Mouse (Mus musculus) liver, postnatal 0 days (tissue): ENCODE measurements around the gene A930018P22Rik. TPM values are rescaled to one million over a fixed set of nuclear protein-coding genes. Genes with fewer than 3 reads are reported as not detected.
"Not testable (repeated sequence)": the region's sequence is repeated elsewhere in the genome, so short reads cannot be mapped to it uniquely, and the experiment has no call there.

Source experiments
- ATAC-seq: fragments of 200-750 bp; cut with Nextera tagmentation; 2 replicates; pipeline ENCODE4 v1.8.0; 2017; ENCODE audit warnings: mild to moderate bottlenecking, moderate library complexity
- DNase-seq: peaks from one replicate; pipeline ENCODE4 v3.0.0-alpha.2; 2016
- H3K27ac ChIP-seq: fragments of 300-500 bp; sonication (generic); 2 replicates; pipeline ENCODE4 v1.5.1; 2014; ENCODE audit warnings: antibody characterized with exemption, moderate library complexity, mild to moderate bottlenecking, low read depth
- H3K27me3 ChIP-seq: fragments of 300-500 bp; sonication (generic); 2 replicates; pipeline ENCODE4 v1.6.1; 2014; ENCODE audit warnings: low read length, control low read depth, mixed read lengths; ENCODE audit not compliant: insufficient read depth
- H3K36me3 ChIP-seq: fragments of 300-500 bp; sonication (generic); replicated peaks from 2 replicates; pipeline ENCODE4 v1.6.1; 2014; ENCODE audit warnings: mild to moderate bottlenecking, control low read depth, low read length, moderate library complexity, mixed read lengths; ENCODE audit not compliant: insufficient read depth
- H3K4me1 ChIP-seq: fragments of 300-500 bp; sonication (generic); 2 replicates; pipeline ENCODE4 v1.6.1; 2014; ENCODE audit warnings: antibody characterized with exemption, mild to moderate bottlenecking, control low read depth; ENCODE audit not compliant: insufficient read depth
- H3K4me2 ChIP-seq: fragments of 300-500 bp; sonication (generic); 2 replicates; pipeline ENCODE4 v1.6.1; 2014; ENCODE audit warnings: low read depth, mild to moderate bottlenecking, low read length, moderate library complexity, mixed read lengths
- H3K4me3 ChIP-seq: fragments of 300-500 bp; sonication (generic); 2 replicates; pipeline ENCODE4 v1.5.1; 2014; ENCODE audit warnings: low read depth, low read length
- H3K9ac ChIP-seq: fragments of 300-500 bp; sonication (generic); replicated peaks from 2 replicates; pipeline ENCODE4 v1.6.1; 2014; ENCODE audit warnings: mild to moderate bottlenecking, moderate library complexity
- H3K9me3 ChIP-seq: fragments of 300-500 bp; sonication (generic); 2 replicates; pipeline ENCODE4 v1.6.1; 2016; ENCODE audit warnings: mild to moderate bottlenecking, control low read depth, low read length, mixed read lengths
- CTCF ChIP-seq: sonication (generic); IDR thresholded peaks from 2 replicates; pipeline ENCODE4 v1.5.1; 2016; ENCODE audit warnings: antibody characterized with exemption, low read depth
- EP300 ChIP-seq: IDR thresholded peaks from 2 replicates; pipeline ENCODE4 v1.6.1; 2016; ENCODE audit warnings: antibody characterized with exemption, low read depth, mild to moderate bottlenecking
- WGBS: fragments of 180-500 bp; shearing (Covaris S2); extraction: QIAGEN DNeasy Blood & Tissue Kit; methylation state at CpG from one replicate; pipeline ENCODE4 v1.1.7; 2014; ENCODE audit not compliant: insufficient replicate concordance; 5-methylcytosine and 5-hydroxymethylcytosine counted together
- polyA plus RNA-seq: library from polyadenylated mRNA; unstranded; fragments of >200 nt; fragmentation: Nextera tagmentation; extraction: Ambion mirVana; gene quantifications from 2 replicates; pipeline ENCODE4 v1.2.1, GENCODE M21; 2015

Gene A930018P22Rik
- polyA plus RNA-seq, 1 experiment from 2014 or later = 0.70 TPM

DNA sequence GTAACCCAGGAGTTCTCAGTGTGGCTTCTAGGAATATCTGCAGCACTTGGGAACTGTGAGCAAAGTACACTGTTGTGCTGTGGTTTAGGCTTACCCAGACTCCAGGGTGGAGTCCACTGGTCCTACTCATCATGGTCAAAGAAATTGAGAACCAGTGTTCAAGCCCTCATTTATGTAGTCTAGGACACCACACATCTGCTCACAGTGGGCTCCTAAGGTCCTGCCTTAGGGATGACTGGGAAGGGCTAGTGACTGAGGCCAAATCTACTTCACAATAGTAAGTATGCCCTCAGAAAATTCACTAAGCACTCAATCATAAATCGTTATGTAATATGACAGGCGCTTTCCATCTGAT, 23.4 kb upstream of the A930018P22Rik start:
- H3K4me2 ChIP-seq = peak overlapping the region; percentile 70

DNA sequence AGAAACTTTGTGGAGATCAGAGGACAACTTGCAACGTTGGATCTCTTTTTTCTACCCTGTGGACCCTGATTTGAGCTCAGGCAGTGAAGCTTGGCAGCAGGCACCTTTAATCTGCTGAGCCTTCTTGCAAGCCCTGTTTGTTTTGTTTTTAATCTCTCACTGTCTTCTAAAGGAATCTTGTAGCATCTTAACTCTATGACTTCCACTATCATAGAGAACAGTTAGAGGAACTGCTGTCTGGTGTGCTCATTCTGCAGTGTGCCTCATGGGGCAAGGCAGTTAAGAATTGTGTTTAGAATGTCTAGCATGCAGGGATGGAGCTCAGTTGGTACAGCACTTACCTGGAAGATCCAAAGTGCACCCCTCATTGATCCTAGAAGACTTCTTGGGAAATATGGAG, 22.6 kb upstream of the A930018P22Rik start:
- ATAC-seq (no peak), DNase-seq (no peak)
- TF ChIP-seq EP300 (peak; percentile 26; the same call in 1 of the 2 replicates), CTCF (no peak)
- H3K4me2 ChIP-seq = peak overlapping the region; percentile 70
- peak overlapping the region; percentile 41 for H3K9ac ChIP-seq
- WGBS = 52% methylated on average over 1 of the region's 1 CpGs
- H3K9me3 ChIP-seq = no peaks in the 10 kb centered on the region
- peaks cover 33% of the 10 kb centered on the region for H3K4me1 ChIP-seq
- H3K4me3 ChIP-seq = 0 out of 2 replicates have a peak overlapping the region, but pooled peaks have one; percentile 13
- H3K36me3 ChIP-seq = 0 out of 2 replicates have a peak, but pooled peaks cover 2% of the 10 kb centered on the region
- no peaks in the 10 kb centered on the region for H3K27me3 ChIP-seq
- H3K27ac ChIP-seq = peak overlapping the region; percentile 48

More for the DNA sequence above, 23.4 kb upstream of the A930018P22Rik start:
- no peak for DNase-seq
- H3K36me3 ChIP-seq = 0 out of 2 replicates have a peak, but pooled peaks cover 2% of the 10 kb centered on the region
- TF ChIP-seq CTCF (no peak), EP300 (no peak)
- ATAC-seq = no peak
- peak overlapping the region; percentile 8 for H3K4me3 ChIP-seq
- peak overlapping the region; percentile 51 for H3K9ac ChIP-seq
- H3K27me3 ChIP-seq = no peaks in the 10 kb centered on the region
- peak overlapping the region; percentile 79 for H3K27ac ChIP-seq
- H3K4me1 ChIP-seq = peaks cover 33% of the 10 kb centered on the region
- H3K9me3 ChIP-seq = no peaks in the 10 kb centered on the region
- WGBS = 82% methylated on average over 2 of the region's 2 CpGs

DNA sequence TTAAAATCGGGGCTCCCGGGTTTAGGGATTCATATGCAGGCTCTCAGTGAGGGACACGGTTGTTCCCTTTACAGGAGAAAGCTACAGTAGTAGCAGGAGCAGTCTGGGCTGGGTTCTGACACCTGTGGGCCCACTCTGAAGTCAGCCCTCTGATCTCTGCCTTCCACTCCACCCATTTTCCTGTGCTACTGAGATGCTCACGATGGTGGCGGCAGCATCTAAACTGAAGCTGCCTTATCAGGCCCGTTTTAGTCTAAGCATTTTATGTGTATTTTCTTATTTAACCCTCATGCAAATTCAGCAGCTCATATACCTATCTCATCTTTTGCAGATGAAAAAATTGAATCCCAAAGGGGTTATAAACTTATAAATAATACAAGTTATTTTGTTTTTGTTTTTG, 17.8 kb upstream of the A930018P22Rik start:
- H3K4me1 ChIP-seq = peaks cover 25% of the 10 kb centered on the region
- H3K4me3 ChIP-seq = no peak overlapping the region
- no peak for DNase-seq
- TF ChIP-seq EP300 (no peak), CTCF (no peak)
- H3K27ac ChIP-seq = no peak overlapping the region
- no peaks in the 10 kb centered on the region for H3K9me3 ChIP-seq
- no peak overlapping the region for H3K9ac ChIP-seq
- no peaks in the 10 kb centered on the region for H3K27me3 ChIP-seq
- H3K36me3 ChIP-seq = peaks cover 7% of the 10 kb centered on the region; the same call in 1 of the 2 replicates
- H3K4me2 ChIP-seq = no peak overlapping the region
- no peak for ATAC-seq
- WGBS = 82% methylated on average over 6 of the region's 6 CpGs

DNA sequence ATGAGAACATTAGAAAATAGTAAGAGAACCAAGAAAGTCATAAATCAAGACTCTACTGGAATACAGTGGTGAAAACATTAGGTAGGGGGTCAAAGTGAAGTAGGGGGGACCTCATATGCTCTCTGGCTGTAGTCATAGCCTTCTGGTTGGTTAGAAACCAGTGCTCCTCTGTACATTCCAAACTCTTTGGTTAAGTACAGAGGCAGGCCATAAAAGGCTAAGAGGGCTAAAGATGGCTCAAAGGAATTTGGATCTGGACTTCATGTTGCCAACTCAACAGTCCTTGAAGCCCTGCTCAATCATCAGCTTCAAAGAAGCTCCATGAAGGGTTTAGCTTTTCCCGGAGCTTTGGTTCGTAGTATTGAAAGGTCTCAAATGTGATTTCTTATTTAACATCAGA, 13.5 kb upstream of the A930018P22Rik start:
- not testable (repeated sequence) for H3K36me3 ChIP-seq, H3K9me3 ChIP-seq
- H3K27ac ChIP-seq = 0 out of 2 replicates have a peak overlapping the region, but pooled peaks have one; percentile 55

DNA sequence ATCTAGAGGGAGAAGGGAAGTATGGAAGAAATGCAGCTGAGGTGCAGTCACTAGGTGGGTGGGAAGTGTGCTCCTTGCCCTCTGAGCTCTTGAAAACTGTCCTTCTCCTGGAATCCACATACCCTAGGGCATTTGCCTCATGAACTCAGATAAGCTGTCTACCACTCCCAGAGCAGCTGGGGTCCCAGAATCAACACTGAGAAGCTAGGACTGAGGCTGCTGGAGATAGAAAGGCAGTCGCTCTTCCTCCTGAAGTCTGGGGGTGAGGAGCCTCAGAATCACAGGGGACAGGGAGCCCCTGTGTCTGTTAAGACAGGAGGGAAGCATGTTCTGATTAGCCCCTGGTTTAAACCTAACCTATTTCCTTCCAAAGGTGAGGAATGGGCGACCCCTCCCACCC, 13.0 kb upstream of the A930018P22Rik start:
- H3K27me3 ChIP-seq = no peaks in the 10 kb centered on the region
- H3K36me3 ChIP-seq = peaks cover 4% of the 10 kb centered on the region; the same call in 1 of the 2 replicates
- peaks cover 14% of the 10 kb centered on the region; the same call in 1 of the 2 replicates for H3K4me1 ChIP-seq

More for the DNA sequence above, 13.5 kb upstream of the A930018P22Rik start:
- 91% methylated on average over 2 of the region's 2 CpGs for WGBS
- H3K4me1 ChIP-seq = peaks cover 14% of the 10 kb centered on the region; the same call in 1 of the 2 replicates
- not testable (repeated sequence) for H3K4me2 ChIP-seq, H3K27me3 ChIP-seq, H3K9ac ChIP-seq, ATAC-seq, DNase-seq, H3K4me3 ChIP-seq

DNA sequence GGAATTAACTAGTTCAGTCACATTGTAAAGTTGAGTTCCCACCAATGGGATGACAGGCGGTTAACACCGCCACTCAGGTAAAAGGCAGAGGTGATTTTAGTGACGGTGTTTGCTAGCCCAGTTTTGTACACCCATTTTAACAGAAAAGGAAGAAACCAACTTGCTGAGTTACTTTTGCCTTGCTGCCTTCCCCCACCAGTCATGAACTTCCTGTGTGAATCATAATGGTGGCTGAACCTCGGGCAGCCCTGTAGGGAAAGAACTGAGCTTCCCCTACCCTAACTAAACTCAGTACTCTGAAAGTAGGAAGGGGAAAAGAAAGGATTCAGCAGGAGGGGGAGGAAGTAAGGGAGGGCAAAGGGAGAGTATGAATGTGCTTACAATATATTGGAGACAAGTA, 12.5 kb upstream of the A930018P22Rik start:
- Histone ChIP-seq H3K27me3 (no peaks in the 10 kb centered on the region), H3K9me3 (no peaks in the 10 kb centered on the region), H3K9ac (no peak overlapping the region), H3K4me3 (no peak overlapping the region), H3K4me2 (no peak overlapping the region), H3K27ac (0 out of 2 replicates have a peak overlapping the region, but pooled peaks have one; percentile 55), H3K36me3 (peaks cover 4% of the 10 kb centered on the region; the same call in 1 of the 2 replicates), H3K4me1 (peaks cover 14% of the 10 kb centered on the region; the same call in 1 of the 2 replicates)
- TF ChIP-seq CTCF (no peak), EP300 (no peak)
- WGBS = 74% methylated on average over 4 of the region's 4 CpGs
- DNase-seq (no peak), ATAC-seq (no peak)

More for the DNA sequence above, 13.0 kb upstream of the A930018P22Rik start:
- no peaks in the 10 kb centered on the region for H3K9me3 ChIP-seq
- 49% methylated on average over 2 of the region's 2 CpGs for WGBS
- TF ChIP-seq CTCF = no peak
- no peak for TF ChIP-seq EP300
- DNase-seq = no peak
- H3K4me2 ChIP-seq = no peak overlapping the region
- H3K4me3 ChIP-seq = no peak overlapping the region
- peak overlapping the region; percentile 55; the same call in 1 of the 2 replicates for H3K27ac ChIP-seq
- no peak for ATAC-seq
- H3K9ac ChIP-seq = no peak overlapping the region

DNA sequence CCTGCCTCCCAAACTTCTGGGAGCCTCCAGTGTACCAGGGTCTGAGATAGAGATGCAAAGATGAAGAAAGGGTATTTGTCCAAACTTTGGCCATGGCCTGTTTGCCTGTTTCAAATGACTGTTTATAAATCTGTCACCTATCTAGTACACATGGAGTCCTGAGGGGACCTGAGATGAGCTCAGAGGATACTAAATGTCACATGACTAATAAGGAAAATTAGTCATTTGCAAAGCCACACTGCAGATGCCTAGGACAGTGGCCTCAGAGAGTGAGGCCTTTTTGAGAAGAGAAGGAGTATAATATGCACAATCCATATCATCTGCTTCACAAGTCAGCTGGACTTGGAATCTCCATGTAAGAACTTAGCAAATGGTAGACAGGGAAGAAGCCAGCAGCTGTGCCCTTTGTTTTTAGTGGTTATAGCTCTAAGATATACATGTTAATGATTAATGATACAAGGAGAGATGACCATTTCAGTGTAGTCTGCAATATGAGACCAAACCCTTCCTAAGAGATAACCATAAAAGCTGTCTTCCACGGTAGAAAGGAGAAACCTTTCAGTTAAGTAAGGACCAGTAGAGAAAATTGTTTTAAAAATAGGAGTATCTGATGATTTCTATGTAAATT, 11.3 kb upstream of the A930018P22Rik start:
- H3K4me3 ChIP-seq, H3K4me2 ChIP-seq, H3K9ac ChIP-seq, H3K27me3 ChIP-seq, DNase-seq, H3K27ac ChIP-seq, H3K36me3 ChIP-seq, H3K9me3 ChIP-seq: not testable (repeated sequence)
- no CpG with 5 or more reads among the region's 1 CpGs for WGBS
- peaks cover 13% of the 10 kb centered on the region; the same call in 1 of the 2 replicates for H3K4me1 ChIP-seq
- peak; percentile 40 for ATAC-seq

DNA sequence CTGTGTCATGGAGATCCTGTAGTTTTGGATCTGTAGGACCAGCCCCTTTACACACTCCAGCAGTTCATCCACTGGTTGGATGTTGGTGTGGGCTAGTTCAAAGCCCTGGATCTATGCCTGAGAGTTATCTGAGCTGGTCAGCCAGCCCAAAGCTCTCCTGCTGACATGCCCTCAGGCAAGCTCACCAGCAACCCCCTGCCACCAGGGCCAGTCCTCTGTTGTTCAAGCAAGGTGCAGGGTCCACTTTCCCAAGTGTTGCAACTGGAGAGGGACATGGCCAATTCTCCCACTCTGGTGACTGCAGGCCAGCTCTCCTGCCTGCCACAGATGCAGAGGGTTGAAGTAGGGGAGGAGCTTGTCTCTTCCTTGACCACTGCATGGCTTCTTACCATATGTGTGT, 9.0 kb upstream of the A930018P22Rik start:
- not testable (repeated sequence) for H3K36me3 ChIP-seq, H3K27me3 ChIP-seq, H3K9me3 ChIP-seq, H3K4me2 ChIP-seq, H3K4me3 ChIP-seq, H3K9ac ChIP-seq
- Histone ChIP-seq H3K4me1 (peaks cover 11% of the 10 kb centered on the region; the same call in 1 of the 2 replicates), H3K27ac (peak overlapping the region; percentile 50)
- DNase-seq = peak; percentile 52
- ATAC-seq = peak; percentile 91
